Mouse (Mus musculus): ENCODE results near the gene Hoxb3. TPM values are rescaled to one million over a fixed set of nuclear protein-coding genes. Genes with fewer than 3 reads are reported as not detected.

Hoxb3 gene
- polyA plus RNA-seq, 1 experiment from 2014 or later, result 0.81 TPM

GRCm38 (mm10) chr11:96366092-96367041 is 43.2 kb downstream of the Hoxb3 start:
- H3K4me2 ChIP-seq (ENCODE audit: low read depth, low read length), result peak overlapping the region; percentile 24; the same call in 1 of the 2 replicates
- no peaks in the 10 kb centered on the region for H3K36me3 ChIP-seq (ENCODE audit: control insufficient read depth, insufficient read depth, low read length)
- DNase-seq (ENCODE audit: low spot score), result peak; percentile 47
- no peak overlapping the region for H3K9ac ChIP-seq (ENCODE audit: low read depth, low read length)
- peaks cover 97% of the 10 kb centered on the region for H3K27me3 ChIP-seq (replicated peaks; ENCODE audit: control insufficient read depth, insufficient read depth, low read length)
- H3K4me1 ChIP-seq (ENCODE audit: control insufficient read depth, insufficient read depth, low read length), result no peaks in the 10 kb centered on the region
- ATAC-seq (ENCODE audit: low read depth), result 0 out of 2 replicates have a peak, but pooled peaks have one; percentile 22
- H3K4me3 ChIP-seq (ENCODE audit: low read depth, low read length), result no peak overlapping the region
- no peaks in the 10 kb centered on the region for H3K9me3 ChIP-seq (ENCODE audit: control insufficient read depth, low read length)
- H3K27ac ChIP-seq (replicated peaks; ENCODE audit: low read depth, low read length), result no peak overlapping the region
- 2% methylated on average over 44 of the region's 47 CpGs for WGBS

DNA sequence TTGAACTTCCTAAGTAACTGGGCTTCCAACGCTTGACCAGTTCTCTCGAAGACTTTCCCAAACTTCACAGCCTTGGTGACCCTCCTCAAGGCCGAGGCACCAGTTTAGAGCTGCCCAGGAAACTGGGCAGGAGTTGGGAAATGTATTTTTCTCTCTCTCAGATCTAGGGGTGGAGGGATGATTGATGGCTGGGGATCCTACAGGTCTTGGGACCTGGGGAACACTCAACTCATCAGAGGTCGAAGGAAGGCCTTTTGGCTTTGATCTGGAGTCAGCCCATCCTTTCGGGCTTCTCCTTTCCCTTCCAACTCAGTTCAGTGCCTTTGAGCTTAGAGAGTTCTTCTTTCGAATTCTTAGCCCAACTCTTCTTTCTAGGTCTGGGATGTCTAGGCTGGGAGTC is 44.0 kb downstream of the Hoxb3 start:
- peaks cover 97% of the 10 kb centered on the region for H3K27me3 ChIP-seq (replicated peaks; ENCODE audit: control insufficient read depth, insufficient read depth, low read length)
- H3K9me3 ChIP-seq (ENCODE audit: control insufficient read depth, low read length), result no peaks in the 10 kb centered on the region
- H3K27ac ChIP-seq (replicated peaks; ENCODE audit: low read depth, low read length), result no peak overlapping the region
- H3K36me3 ChIP-seq (ENCODE audit: control insufficient read depth, insufficient read depth, low read length), result no peaks in the 10 kb centered on the region
- DNase-seq (ENCODE audit: low spot score), result no peak
- no peak overlapping the region for H3K4me3 ChIP-seq (ENCODE audit: low read depth, low read length)
- no peaks in the 10 kb centered on the region for H3K4me1 ChIP-seq (ENCODE audit: control insufficient read depth, insufficient read depth, low read length)
- no peak overlapping the region for H3K9ac ChIP-seq (ENCODE audit: low read depth, low read length)
- ATAC-seq (ENCODE audit: low read depth), result no peak
- H3K4me2 ChIP-seq (ENCODE audit: low read depth, low read length), result no peak overlapping the region
- WGBS, result 16% methylated on average over 6 of the region's 6 CpGs

DNA sequence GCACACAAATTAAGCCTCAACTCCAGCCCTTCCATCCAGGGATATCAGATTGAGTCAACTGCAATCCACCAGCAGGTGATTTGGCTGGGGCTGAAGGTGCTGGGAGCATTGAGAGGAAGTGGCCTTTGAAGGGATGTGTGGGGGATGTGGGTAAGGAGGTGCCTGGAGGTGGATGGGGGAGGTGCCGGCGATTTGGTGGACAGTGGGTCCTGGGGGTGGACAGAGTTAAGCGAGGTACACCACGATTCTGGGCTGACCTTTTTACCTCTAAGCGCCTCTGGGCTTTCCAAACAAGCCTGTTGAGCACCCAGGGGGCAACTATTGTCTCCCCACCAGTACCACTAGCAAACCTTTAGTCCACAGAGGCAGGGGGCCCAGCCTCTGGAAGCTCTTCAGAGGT is 45.6 kb downstream of the Hoxb3 start:
- 21% methylated on average over 5 of the region's 5 CpGs for WGBS
- Histone ChIP-seq H3K4me1 (ENCODE audit: control insufficient read depth, insufficient read depth, low read length) (no peaks in the 10 kb centered on the region), H3K4me2 (ENCODE audit: low read depth, low read length) (no peak overlapping the region), H3K9me3 (ENCODE audit: control insufficient read depth, low read length) (no peaks in the 10 kb centered on the region), H3K27ac (replicated peaks; ENCODE audit: low read depth, low read length) (no peak overlapping the region), H3K4me3 (ENCODE audit: low read depth, low read length) (no peak overlapping the region), H3K27me3 (replicated peaks; ENCODE audit: control insufficient read depth, insufficient read depth, low read length) (peaks cover 99% of the 10 kb centered on the region), H3K36me3 (ENCODE audit: control insufficient read depth, insufficient read depth, low read length) (no peaks in the 10 kb centered on the region), H3K9ac (ENCODE audit: low read depth, low read length) (no peak overlapping the region)
- ATAC-seq (ENCODE audit: low read depth) (no peak), DNase-seq (ENCODE audit: low spot score) (no peak)

GRCm38 (mm10) chr11:96369140-96369539 is 46.0 kb downstream of the Hoxb3 start:
- peaks cover 99% of the 10 kb centered on the region for H3K27me3 ChIP-seq (replicated peaks; ENCODE audit: control insufficient read depth, insufficient read depth, low read length)
- H3K4me3 ChIP-seq (ENCODE audit: low read depth, low read length), result no peak overlapping the region
- WGBS, result 19% methylated on average over 7 of the region's 7 CpGs
- no peak overlapping the region for H3K4me2 ChIP-seq (ENCODE audit: low read depth, low read length)
- H3K9ac ChIP-seq (ENCODE audit: low read depth, low read length), result no peak overlapping the region
- no peaks in the 10 kb centered on the region for H3K9me3 ChIP-seq (ENCODE audit: control insufficient read depth, low read length)
- no peaks in the 10 kb centered on the region for H3K4me1 ChIP-seq (ENCODE audit: control insufficient read depth, insufficient read depth, low read length)
- H3K36me3 ChIP-seq (ENCODE audit: control insufficient read depth, insufficient read depth, low read length), result no peaks in the 10 kb centered on the region
- no peak overlapping the region for H3K27ac ChIP-seq (replicated peaks; ENCODE audit: low read depth, low read length)
- DNase-seq (ENCODE audit: low spot score), result no peak
- ATAC-seq (ENCODE audit: low read depth), result no peak

DNA sequence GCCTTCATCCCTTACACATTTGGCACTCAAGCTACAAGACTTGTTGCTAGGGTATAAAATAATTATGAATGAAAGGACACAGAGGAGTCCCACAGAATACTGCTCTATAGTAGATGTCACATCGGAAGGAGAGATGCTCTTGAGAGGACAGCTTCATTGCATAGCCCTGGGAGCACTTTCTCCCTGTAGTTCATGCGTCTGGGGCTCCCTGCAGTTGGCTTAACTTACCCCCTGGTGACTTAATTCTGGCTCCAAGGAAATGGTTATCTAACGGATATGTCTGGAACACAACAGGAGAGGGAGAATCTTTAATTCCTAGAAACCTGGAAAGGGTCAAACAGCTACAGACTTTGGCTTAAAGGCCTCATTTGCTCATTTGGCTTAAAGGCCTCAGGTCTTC is 48.6 kb downstream of the Hoxb3 start:
- Histone ChIP-seq H3K27me3 (replicated peaks; ENCODE audit: control insufficient read depth, insufficient read depth, low read length) (peaks cover 99% of the 10 kb centered on the region), H3K9me3 (ENCODE audit: control insufficient read depth, low read length) (no peaks in the 10 kb centered on the region), H3K4me2 (ENCODE audit: low read depth, low read length) (no peak overlapping the region), H3K36me3 (ENCODE audit: control insufficient read depth, insufficient read depth, low read length) (no peaks in the 10 kb centered on the region), H3K9ac (ENCODE audit: low read depth, low read length) (no peak overlapping the region), H3K4me3 (ENCODE audit: low read depth, low read length) (no peak overlapping the region), H3K4me1 (ENCODE audit: control insufficient read depth, insufficient read depth, low read length) (no peaks in the 10 kb centered on the region), H3K27ac (replicated peaks; ENCODE audit: low read depth, low read length) (no peak overlapping the region)
- ATAC-seq (ENCODE audit: low read depth) (no peak), DNase-seq (ENCODE audit: low spot score) (no peak)
- 12% methylated on average over 3 of the region's 3 CpGs for WGBS

DNA sequence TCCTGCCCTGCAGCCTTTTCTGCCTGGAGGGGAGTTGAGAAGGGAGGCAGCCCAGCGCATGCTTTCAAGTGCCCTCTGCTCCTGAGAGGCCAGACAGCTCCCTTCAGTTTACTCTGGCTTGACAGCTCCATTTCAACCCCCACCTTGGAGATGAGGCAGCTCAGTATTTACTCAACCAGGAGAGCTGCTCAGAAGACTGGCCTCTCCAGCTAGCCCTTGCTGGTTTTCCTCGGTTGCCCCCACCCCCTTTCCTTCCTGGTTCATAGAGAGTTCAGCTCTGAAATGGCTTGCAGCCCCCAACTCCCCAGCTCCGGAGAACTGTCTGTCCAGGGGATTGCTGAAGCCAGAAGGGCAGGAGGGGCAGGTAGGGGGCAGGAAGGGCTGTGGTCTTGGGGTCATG is 49.4 kb downstream of the Hoxb3 start:
- H3K4me3 ChIP-seq (ENCODE audit: low read depth, low read length), result no peak overlapping the region
- no peaks in the 10 kb centered on the region for H3K36me3 ChIP-seq (ENCODE audit: control insufficient read depth, insufficient read depth, low read length)
- DNase-seq (ENCODE audit: low spot score), result no peak
- WGBS, result 6% methylated on average over 3 of the region's 3 CpGs
- no peak overlapping the region for H3K9ac ChIP-seq (ENCODE audit: low read depth, low read length)
- H3K4me1 ChIP-seq (ENCODE audit: control insufficient read depth, insufficient read depth, low read length), result no peaks in the 10 kb centered on the region
- H3K9me3 ChIP-seq (ENCODE audit: control insufficient read depth, low read length), result no peaks in the 10 kb centered on the region
- no peak overlapping the region for H3K27ac ChIP-seq (replicated peaks; ENCODE audit: low read depth, low read length)
- H3K4me2 ChIP-seq (ENCODE audit: low read depth, low read length), result no peak overlapping the region
- H3K27me3 ChIP-seq (replicated peaks; ENCODE audit: control insufficient read depth, insufficient read depth, low read length), result peaks cover 97% of the 10 kb centered on the region
- no peak for ATAC-seq (ENCODE audit: low read depth)

DNA sequence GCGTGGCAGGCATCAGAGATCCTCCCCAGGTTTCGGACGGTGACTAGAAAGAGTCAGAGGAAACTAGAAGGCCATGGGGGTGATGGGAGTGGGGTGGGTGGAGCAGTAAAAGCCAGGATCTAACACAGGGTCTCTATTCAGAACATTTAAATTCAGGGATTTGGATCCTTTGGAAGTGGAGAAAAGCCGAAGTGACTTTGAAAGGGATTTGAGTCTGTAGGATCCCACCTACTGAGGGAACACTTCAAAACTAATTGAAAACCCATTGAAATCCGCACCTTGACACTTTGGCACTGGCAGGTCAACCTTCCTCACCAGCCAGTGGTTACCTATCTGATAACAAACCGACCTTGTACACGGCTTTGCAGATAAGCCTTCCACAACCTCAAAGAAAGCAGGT is 51.7 kb downstream of the Hoxb3 start:
- no peaks in the 10 kb centered on the region for H3K36me3 ChIP-seq (ENCODE audit: control insufficient read depth, insufficient read depth, low read length)
- no peak overlapping the region for H3K4me3 ChIP-seq (ENCODE audit: low read depth, low read length)
- no peak for ATAC-seq (ENCODE audit: low read depth)
- no peaks in the 10 kb centered on the region for H3K9me3 ChIP-seq (ENCODE audit: control insufficient read depth, low read length)
- peaks cover 89% of the 10 kb centered on the region for H3K27me3 ChIP-seq (replicated peaks; ENCODE audit: control insufficient read depth, insufficient read depth, low read length)
- 12% methylated on average over 7 of the region's 7 CpGs for WGBS
- no peak for DNase-seq (ENCODE audit: low spot score)
- H3K27ac ChIP-seq (replicated peaks; ENCODE audit: low read depth, low read length), result no peak overlapping the region
- no peak overlapping the region for H3K9ac ChIP-seq (ENCODE audit: low read depth, low read length)
- no peaks in the 10 kb centered on the region for H3K4me1 ChIP-seq (ENCODE audit: control insufficient read depth, insufficient read depth, low read length)
- H3K4me2 ChIP-seq (ENCODE audit: low read depth, low read length), result no peak overlapping the region

GRCm38 (mm10) chr11:96383381-96383780 is 60.3 kb downstream of the Hoxb3 start:
- H3K27ac ChIP-seq (replicated peaks; ENCODE audit: low read depth, low read length), result no peak overlapping the region
- ATAC-seq (ENCODE audit: low read depth) (peak; percentile 44; the same call in 1 of the 2 replicates), DNase-seq (ENCODE audit: low spot score) (peak; percentile 58)
- no peaks in the 10 kb centered on the region for H3K36me3 ChIP-seq (ENCODE audit: control insufficient read depth, insufficient read depth, low read length)
- no peaks in the 10 kb centered on the region for H3K9me3 ChIP-seq (ENCODE audit: control insufficient read depth, low read length)
- WGBS, result 47% methylated on average over 5 of the region's 5 CpGs
- H3K9ac ChIP-seq (ENCODE audit: low read depth, low read length), result no peak overlapping the region
- H3K4me1 ChIP-seq (ENCODE audit: control insufficient read depth, insufficient read depth, low read length), result no peaks in the 10 kb centered on the region
- H3K4me3 ChIP-seq (ENCODE audit: low read depth, low read length), result no peak overlapping the region
- H3K27me3 ChIP-seq (replicated peaks; ENCODE audit: control insufficient read depth, insufficient read depth, low read length), result peaks cover 20% of the 10 kb centered on the region
- H3K4me2 ChIP-seq (ENCODE audit: low read depth, low read length), result no peak overlapping the region

DNA sequence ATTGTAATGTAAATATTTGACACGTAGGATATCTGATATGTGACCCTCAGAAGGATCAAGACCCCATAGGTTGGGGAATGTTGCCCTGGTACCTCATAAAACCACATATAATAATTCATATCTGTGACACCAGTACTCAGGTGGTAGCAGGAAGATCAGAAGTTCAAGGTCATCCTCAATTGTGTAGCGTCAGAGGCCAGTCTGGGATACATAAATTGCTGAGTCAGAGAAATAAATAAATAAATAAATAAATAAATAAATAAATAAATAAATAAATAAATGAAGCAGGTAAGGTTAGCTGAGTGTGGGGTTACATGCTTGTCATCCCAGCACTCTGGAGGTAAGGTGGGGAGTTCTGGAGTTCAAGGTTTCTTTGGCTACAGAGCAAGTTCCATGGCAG is 64.5 kb downstream of the Hoxb3 start:
- WGBS, result 78% methylated on average over 2 of the region's 2 CpGs
- Histone ChIP-seq H3K4me1 (ENCODE audit: control insufficient read depth, insufficient read depth, low read length) (no peaks in the 10 kb centered on the region), H3K9ac (ENCODE audit: low read depth, low read length) (no peak overlapping the region), H3K4me3 (ENCODE audit: low read depth, low read length) (no peak overlapping the region), H3K36me3 (ENCODE audit: control insufficient read depth, insufficient read depth, low read length) (no peaks in the 10 kb centered on the region), H3K27ac (replicated peaks; ENCODE audit: low read depth, low read length) (no peak overlapping the region), H3K27me3 (replicated peaks; ENCODE audit: control insufficient read depth, insufficient read depth, low read length) (no peaks in the 10 kb centered on the region; the same call in 1 of the 2 replicates), H3K9me3 (ENCODE audit: control insufficient read depth, low read length) (no peaks in the 10 kb centered on the region), H3K4me2 (ENCODE audit: low read depth, low read length) (no peak overlapping the region)
- no peak for DNase-seq (ENCODE audit: low spot score)
- no peak for ATAC-seq (ENCODE audit: low read depth)
